Mouse (Mus musculus): ENCODE measurements at regions not wholly inside any gene's neighbourhood (a gene's known extent, or its start where the extent isn't known, plus 50 kb on each side); places are given as distances from the start of the nearest gene placed in this dataset.

DNA sequence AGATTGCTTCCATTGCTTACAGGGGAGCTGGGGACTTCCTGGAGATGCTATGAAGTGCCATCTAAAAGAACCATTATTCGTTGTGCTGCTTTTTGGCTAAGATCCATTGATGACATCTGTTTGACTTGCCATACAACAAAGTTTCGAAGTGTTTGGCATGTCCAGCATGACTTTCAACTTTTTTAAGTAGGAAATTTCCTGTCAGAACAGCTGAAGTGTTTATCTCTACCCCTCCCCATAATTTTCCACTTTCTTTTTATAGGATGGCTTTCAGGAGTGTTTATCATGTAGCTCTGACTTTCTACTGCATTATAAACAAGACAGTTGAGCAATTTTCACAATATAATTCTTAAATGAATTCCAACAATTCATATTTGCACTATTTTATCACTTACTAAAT, 253.1 kb upstream of the Pbx1 start:
- TF ChIP-seq CTCF (IDR thresholded peaks at IDR 0.05; ENCODE audit: extremely low read depth, insufficient read depth, low read length): no peak
- no peak for TF ChIP-seq POLR2A (IDR thresholded peaks at IDR 0.05; ENCODE audit: extremely low read depth, insufficient read depth, low read length)
